Mouse (Mus musculus): ENCODE results near the gene Tmem246. TPM values are rescaled to one million over a fixed set of nuclear protein-coding genes. Genes with fewer than 3 reads are reported as not detected.

Tmem246 gene
- total RNA-seq, 2 experiments from 2014 or later: 48.3 to 56.5 TPM

Other genes starting within 250 kb of the Tmem246 start
- not detected for gene Acnat2, start 189.7 kb downstream of the Tmem246 start, total RNA-seq (2021)
- not detected for gene Acnat1, start 124.0 kb downstream of the Tmem246 start, total RNA-seq (2021)
- not detected for gene Baat, start 91.3 kb downstream of the Tmem246 start, total RNA-seq (2021)
- gene Mrpl50, start 76.8 kb downstream of the Tmem246 start, total RNA-seq (2021): 10 to 100 TPM; 51.0 to 53.6 TPM
- gene Zfp189, start 76.7 kb downstream of the Tmem246 start, total RNA-seq (2021): 1 to 10 TPM; 6.1 to 7.2 TPM
- gene Aldob, start 48.3 kb downstream of the Tmem246 start, total RNA-seq (2021): 10 to 100 TPM in 1 of 2 experiments, 1 to 10 TPM in 1; 9.2 to 11.7 TPM
- gene Rnf20, start 34.1 kb upstream of the Tmem246 start, total RNA-seq (2021): 10 to 100 TPM; 35.8 to 36.0 TPM
- not detected for gene Ppp3r2, start 84.1 kb upstream of the Tmem246 start, total RNA-seq (2021)
- under 1 TPM; 0.08 to 0.12 TPM for gene Grin3a, start 247.9 kb upstream of the Tmem246 start, total RNA-seq (2021)